Mouse (Mus musculus) retina, embryonic 14.5 days (tissue): ENCODE results near the gene Trhr2.

Source experiments
- DNase-seq: peaks from one replicate; pipeline ENCODE4 v3.0.0-alpha.2; 2015; ENCODE audit warnings: low spot score

Trhr2 gene

GRCm38 (mm10) chr8:122332753-122333506, 27.6 kb downstream of the Trhr2 start:
- peak; percentile 90 for DNase-seq

DNA sequence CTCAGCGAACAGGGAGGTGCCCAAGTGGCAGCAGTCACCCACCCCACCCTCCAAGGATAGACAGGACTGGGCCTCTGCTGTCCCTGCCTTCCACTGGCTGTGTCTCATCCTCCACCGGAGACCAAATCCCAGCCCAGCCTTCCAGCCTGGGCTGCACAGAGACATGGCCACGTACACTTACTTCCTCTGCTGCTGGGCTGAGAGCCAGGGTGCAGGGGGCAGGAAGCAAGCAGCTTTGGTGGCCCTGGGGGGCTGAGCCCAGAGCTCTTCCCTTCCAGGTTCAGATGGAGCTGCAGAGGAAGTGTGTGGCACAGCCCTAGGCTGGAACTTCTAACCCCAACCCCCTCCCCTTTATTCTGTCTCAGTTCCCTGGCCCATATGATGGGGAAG, 29.4 kb downstream of the Trhr2 start:
- no peak for DNase-seq

GRCm38 (mm10) chr8:122330446-122331133, 30.0 kb downstream of the Trhr2 start:
- no peak for DNase-seq

DNA sequence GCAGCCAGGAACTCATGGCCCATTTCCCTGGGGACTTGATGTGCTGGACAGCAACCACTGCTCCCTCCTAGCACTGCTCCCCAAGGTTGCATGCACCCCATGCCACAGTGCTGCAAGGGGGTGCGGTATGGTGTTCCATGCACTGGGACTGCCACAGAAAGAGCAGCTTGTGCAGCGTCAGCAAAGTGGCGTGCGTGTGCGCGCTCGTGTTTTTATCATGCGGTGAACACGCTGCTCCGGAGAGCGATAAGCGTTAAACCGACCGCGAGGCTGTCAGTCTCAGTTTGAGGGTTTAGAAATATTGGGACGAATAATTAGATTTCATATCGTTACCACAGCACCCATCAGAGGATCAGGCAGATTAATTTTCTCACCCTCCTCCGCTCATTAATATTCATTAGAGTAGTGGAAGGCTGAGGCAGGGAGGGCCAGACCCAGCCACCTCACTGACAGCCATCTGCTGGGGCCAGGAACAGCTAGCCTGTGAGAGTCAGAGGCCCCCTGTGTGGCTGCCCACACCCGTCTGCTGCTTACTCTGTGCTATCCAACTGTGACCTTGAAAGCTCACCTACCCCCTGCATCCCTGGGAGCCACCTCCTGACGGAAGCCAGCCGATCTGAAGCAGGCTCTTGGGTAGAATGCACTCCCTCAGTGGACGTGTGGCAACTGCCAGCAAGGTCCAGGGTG, 30.9 kb downstream of the Trhr2 start:
- no peak for DNase-seq

GRCm38 (mm10) chr8:122329072-122329471, 31.5 kb downstream of the Trhr2 start:
- no peak for DNase-seq

GRCm38 (mm10) chr8:122326114-122326542, 34.4 kb downstream of the Trhr2 start:
- DNase-seq: no peak

DNA sequence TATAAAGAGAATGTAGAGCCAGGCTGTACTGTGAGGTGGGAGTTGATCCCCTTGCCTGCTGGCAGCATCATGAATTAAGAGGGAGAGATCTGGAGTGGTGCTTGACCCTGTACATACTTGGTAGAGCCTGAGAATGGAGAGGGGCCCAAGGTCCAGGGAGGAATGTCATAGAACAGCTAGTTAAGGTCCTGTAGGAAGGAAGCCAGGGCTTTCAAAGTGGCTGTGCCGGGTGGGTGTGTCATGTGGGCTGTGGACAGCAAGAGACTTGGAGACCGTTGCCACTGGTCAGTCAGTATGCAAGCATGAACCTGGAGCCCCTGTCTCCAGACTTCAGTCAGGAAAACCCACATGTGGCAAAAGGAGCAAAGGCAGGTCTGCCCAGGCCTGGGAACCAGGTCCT, 35.4 kb downstream of the Trhr2 start:
- no peak for DNase-seq

DNA sequence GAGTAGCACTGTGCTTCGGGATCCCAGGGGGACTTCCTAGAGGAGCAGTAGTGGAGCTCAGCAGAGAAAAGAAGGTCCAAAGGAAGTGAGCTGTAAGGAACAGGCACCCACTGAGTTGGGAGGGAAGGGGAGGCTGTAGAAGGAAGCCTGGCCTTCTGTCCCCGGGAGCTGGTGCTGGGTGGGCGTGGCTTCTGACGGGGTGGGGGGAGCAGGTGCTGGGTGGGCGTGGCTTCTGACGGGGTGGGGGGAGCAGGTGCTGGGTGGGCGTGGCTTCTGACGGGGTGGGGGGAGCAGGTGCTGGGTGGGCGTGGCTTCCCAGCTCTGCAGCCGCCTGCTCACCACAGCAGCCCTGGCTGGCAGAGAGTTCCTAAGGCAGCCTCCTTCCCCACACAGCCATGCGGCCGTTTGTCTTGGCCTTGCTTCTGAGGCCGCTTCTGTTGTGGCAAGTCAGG, 36.6 kb downstream of the Trhr2 start:
- peak; percentile 57 for DNase-seq

DNA sequence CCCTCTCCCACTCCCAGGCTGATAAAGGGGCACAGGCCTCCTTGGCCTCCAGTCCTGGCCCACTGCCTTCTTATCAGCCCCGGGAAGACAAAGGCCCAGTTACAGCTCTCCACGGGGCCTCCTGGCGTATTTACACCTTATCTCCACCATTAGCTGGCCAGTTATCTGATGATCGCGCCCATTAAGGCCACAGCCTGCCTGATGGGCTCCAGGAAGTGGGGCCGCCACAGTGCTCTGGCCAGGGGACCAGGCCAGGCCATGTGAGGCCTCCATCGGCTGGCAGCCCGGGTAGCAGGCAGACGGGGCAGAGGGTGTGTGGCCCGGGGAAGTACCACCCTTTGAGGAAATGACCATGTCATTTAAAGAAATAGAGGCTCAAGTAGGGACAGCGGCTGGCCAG, 37.8 kb downstream of the Trhr2 start:
- DNase-seq: no peak

DNA sequence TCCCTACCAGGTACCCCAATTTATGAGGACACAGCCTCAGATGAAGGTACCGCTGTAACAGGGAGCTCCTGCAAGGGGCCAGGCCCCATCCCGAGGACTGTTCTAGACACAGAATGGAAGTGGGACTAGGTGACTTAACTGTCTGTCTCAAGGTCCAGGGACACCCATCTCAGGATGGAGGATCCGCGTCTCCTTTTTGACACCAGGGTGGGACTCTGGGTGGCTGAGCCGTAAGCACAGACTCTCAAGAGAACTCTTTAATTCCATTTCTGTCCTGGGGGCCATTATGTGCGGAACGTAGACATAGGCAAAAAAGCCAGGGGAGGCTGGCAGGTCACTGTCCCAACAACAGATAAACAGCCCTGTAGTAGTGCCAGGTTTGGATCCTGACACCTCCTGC, 38.4 kb downstream of the Trhr2 start:
- DNase-seq: no peak

DNA sequence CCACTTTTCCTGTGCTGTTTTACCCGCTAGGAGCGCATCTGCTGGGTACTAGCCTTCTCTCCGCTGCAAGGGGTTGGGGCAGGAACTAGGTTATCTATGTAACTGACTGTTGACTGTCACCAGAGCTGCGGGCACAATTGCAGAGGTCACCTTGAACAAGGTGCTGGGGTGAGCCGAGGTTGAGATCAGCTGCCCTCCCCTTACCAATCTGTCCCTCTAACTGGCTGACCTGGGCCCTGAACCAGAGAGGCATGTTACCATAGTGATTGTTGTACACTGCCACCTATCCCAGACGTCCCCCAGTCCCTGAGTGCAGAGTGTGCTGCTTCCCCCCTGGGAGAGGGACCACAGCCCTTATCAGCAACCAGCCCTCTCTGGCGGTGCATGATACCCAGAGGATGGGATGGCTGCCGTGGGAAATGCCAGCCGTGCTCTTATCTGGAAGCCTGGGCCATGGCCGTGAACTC, 39.1 kb downstream of the Trhr2 start:
- no peak for DNase-seq

DNA sequence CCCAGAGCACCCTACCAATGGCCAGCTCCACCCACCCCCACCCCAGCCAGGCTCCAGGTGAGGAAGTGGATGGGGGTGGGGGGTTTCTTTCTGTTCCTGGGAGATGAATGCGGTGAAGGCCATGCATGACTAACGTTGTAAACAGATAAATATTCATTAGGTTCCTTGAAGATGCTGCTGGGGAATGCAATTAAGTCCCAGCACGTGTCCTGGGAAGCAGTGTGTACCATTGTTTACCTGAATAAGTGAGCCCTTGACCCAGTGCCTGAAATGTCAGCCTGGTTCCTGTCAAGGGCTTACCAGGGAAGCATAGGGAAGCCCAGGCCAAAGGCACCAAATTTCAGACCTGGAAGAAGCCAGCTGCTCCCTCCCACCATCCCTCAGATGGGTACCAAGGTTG, 40.0 kb downstream of the Trhr2 start:
- DNase-seq: no peak

GRCm38 (mm10) chr8:122319708-122320075, 40.9 kb downstream of the Trhr2 start:
- no peak for DNase-seq

- no peak for DNase-seq
Observed at GRCm38 (mm10) chr8:122319045-122319707, 41.4 kb downstream of the Trhr2 start.

- DNase-seq: no peak
Observed at GRCm38 (mm10) chr8:122317918-122318475, 42.5 kb downstream of the Trhr2 start.

- DNase-seq: no peak
Observed at GRCm38 (mm10) chr8:122316402-122316801, 44.1 kb downstream of the Trhr2 start.

DNA sequence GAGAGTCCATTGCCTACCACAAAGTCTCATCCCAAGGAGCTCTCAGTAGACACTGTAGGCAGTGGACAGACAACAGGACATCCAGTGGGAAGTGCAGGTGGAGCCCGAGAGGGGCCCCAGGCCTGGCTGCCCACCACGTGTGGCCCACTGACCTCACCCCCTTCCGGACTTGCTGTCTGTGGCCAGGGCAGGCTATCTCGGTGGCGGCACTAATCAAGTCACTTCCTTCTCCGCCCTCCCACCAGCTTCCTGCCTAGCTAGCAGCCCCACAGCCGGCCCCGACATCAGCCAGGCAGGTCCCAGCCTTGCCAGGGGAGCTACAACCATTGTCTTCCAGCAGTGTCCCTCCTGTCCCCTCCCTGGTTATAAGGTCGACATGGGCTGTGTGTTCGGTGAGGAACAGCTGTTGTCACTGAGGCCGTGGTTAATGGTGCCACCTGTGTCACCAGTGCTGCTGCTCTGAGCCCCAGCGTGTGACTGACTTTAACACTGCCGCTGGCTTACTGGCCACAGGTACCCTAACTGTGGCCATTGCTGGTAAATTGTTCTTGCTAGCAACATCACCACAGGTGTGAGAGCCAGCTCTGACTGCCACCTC, 45.5 kb downstream of the Trhr2 start:
- no peak for DNase-seq

DNA sequence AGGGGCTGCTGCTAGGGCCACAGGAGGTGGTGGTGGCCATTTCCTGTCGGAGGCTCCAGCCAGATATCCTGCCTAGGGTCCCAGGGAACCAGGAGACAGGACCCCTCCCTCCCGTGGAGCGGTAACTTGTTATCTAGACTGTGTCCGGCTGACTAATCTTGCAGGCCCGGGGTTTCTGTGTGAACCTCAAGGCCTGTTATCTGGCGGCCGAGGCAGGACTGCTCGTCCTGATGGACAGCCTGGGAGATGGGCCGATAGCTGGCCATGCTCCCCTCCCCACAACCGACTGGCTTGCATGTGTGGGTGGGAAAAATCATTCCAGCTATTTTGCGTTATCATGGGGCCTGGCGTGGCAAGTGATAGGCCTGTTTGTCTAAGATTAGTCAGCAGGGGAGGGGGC, 47.2 kb downstream of the Trhr2 start:
- DNase-seq: no peak

DNA sequence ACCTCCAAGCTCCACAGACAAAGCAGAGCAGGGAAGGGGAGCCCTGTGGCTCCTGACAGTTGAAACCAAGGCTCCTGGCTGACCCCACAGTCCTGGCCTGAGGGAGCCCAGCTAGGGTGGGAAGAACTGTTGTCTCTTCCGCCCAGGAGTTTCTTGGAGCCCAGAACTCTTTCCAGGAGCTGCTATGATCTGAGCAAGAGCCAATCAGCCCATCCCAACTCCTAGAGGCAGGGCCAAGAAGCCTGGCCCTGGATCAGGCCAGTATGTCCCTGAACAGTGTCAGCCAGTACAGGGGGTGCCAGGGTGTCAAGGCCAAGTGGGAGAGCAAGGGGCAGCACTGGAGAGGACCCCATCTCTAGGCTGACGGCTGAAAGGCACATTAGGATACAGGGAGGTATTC, 48.0 kb downstream of the Trhr2 start:
- no peak for DNase-seq

- DNase-seq: no peak
Observed at GRCm38 (mm10) chr8:122311115-122311514, 49.4 kb downstream of the Trhr2 start.

- no peak for DNase-seq
Observed at GRCm38 (mm10) chr8:122309272-122309671, 51.3 kb downstream of the Trhr2 start.

DNA sequence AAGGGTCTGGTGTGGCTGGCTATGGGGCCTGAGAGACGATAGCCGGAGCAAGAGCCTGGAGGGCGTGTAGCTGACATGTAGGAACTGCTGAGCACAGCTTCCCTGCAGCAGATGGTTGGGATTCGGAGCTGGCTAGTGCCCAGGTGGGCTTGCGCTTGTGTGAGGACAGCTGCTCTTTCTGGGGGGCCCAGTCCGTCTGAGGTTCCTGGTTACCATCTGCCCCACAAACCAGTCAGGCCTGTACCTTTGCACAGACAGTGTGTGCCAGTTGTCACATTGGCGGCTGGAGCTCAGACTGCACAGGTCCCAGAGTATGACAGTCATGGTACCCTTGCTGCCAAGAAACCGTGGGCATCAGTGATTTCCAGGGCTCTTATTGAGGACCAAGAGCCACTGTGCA, 52.7 kb downstream of the Trhr2 start:
- DNase-seq: no peak
